Mouse (Mus musculus) gastrocnemius, adult 18-20 months (tissue): ENCODE data around the gene Gnptg. TPM values are rescaled to one million over a fixed set of nuclear protein-coding genes. Genes with fewer than 3 reads are reported as not detected.

Source experiments
- DNase-seq: peaks from one replicate; pipeline ENCODE4 v3.0.0; 2021; ENCODE audit warnings: low spot score
- long read RNA-seq, 2 experiments: library from polyadenylated mRNA; stranded (forward); transcript quantifications; one replicate each; pipeline ENCODE4 v2.0.0; 2021
- total RNA-seq, 2 experiments: library from RNA; stranded (reverse); gene quantifications; 2 replicates each; pipeline ENCODE4 v1.2.3; 2021

Gene Gnptg
- 10 to 100 TPM; 14.1 to 15.6 TPM for total RNA-seq
- long read RNA-seq, experiment 1, transcript Gnptg-201 (11 exons, 1,234 nt): major isoform, 15 of 17 reads
- long read RNA-seq, experiment 1, partial matches to known transcripts: 0 of 17 reads
- long read RNA-seq, experiment 1, other reads (novel, unspliced or antisense): 2 of 17 reads
- long read RNA-seq, experiment 2, transcript Gnptg-201 (11 exons, 1,234 nt): major isoform, 13 of 17 reads
- long read RNA-seq, experiment 2, partial matches to known transcripts: 1 of 17 reads
- long read RNA-seq, experiment 2, other reads (novel, unspliced or antisense): 3 of 17 reads

- peak; percentile 82 for DNase-seq
Observed at GRCm38 (mm10) chr17:25239695-25240636, at the start of gene Gnptg, which contains the start of gene Tsr3. Gene Gnptg (minus strand): TSS chr17:25240124. Gene Tsr3 (plus strand): TSS chr17:25240170.

GRCm38 (mm10) chr17:25288842-25289241 is 48.9 kb upstream of the Gnptg start:
- no peak for DNase-seq

- DNase-seq: peak; percentile 66
Observed at GRCm38 (mm10) chr17:25285033-25285432, 45.1 kb upstream of the Gnptg start.

- DNase-seq: peak; percentile 29
Observed at GRCm38 (mm10) chr17:25282133-25282532, 42.2 kb upstream of the Gnptg start.

- DNase-seq: no peak
Observed at GRCm38 (mm10) chr17:25275833-25276232, 35.9 kb upstream of the Gnptg start.

GRCm38 (mm10) chr17:25274571-25275346 is 34.8 kb upstream of the Gnptg start, which contains the start of gene Ube2i:
Gene Ube2i (minus strand): TSS chr17:25274622.
- DNase-seq: peak; percentile 10

- peak; percentile 97 for DNase-seq
Observed at GRCm38 (mm10) chr17:25273706-25274501, 34.0 kb upstream of the Gnptg start.

GRCm38 (mm10) chr17:25272951-25273705 is 33.2 kb upstream of the Gnptg start:
- peak; percentile 90 for DNase-seq

GRCm38 (mm10) chr17:25272326-25272725 is 32.4 kb upstream of the Gnptg start:
- DNase-seq: no peak

- no peak for DNase-seq
Observed at GRCm38 (mm10) chr17:25270795-25271335, 30.9 kb upstream of the Gnptg start.

- DNase-seq: peak; percentile 71
Observed at GRCm38 (mm10) chr17:25264453-25264852, 24.5 kb upstream of the Gnptg start.

- no peak for DNase-seq
Observed at GRCm38 (mm10) chr17:25257804-25258261, 17.9 kb upstream of the Gnptg start.

GRCm38 (mm10) chr17:25256140-25256754 is 16.3 kb upstream of the Gnptg start, which contains the start of gene Baiap3:
Gene Baiap3 (minus strand): TSS chr17:25256364.
- no peak for DNase-seq

- no peak for DNase-seq
Observed at GRCm38 (mm10) chr17:25255110-25255509, 15.2 kb upstream of the Gnptg start.

GRCm38 (mm10) chr17:25253760-25254159 is 13.8 kb upstream of the Gnptg start:
- DNase-seq: no peak

GRCm38 (mm10) chr17:25252643-25253042 is 12.7 kb upstream of the Gnptg start:
- DNase-seq: no peak

GRCm38 (mm10) chr17:25250181-25250835 is 10.4 kb upstream of the Gnptg start:
- DNase-seq: no peak

GRCm38 (mm10) chr17:25248033-25248750 is 8.3 kb upstream of the Gnptg start:
- no peak for DNase-seq
